Mouse (Mus musculus) C2C12 (cell line): Measurements from ENCODE around the gene Maml1. TPM values are rescaled to one million over a fixed set of nuclear protein-coding genes. Genes with fewer than 3 reads are reported as not detected.

Experiments used
- H3K27me3 ChIP-seq: one replicate; pipeline ENCODE4 v1.6.1; 2011; ENCODE audit not compliant: control insufficient read depth, insufficient read depth, insufficient read length
- H3K36me3 ChIP-seq: one replicate; pipeline ENCODE4 v1.6.1; 2011; ENCODE audit not compliant: control insufficient read depth, insufficient read depth
- H3K4me3 ChIP-seq: one replicate; pipeline ENCODE4 v1.5.1; 2011; ENCODE audit warnings: mild to moderate bottlenecking, control low read depth; ENCODE audit not compliant: poor library complexity, insufficient read depth, severe bottlenecking
- H3K79me2 ChIP-seq: one replicate; pipeline ENCODE4 v1.6.1; 2011; ENCODE audit not compliant: control insufficient read depth, insufficient read depth
- H3K79me3 ChIP-seq: one replicate; pipeline ENCODE4 v1.6.1; 2011; ENCODE audit warnings: low read depth, control low read depth
- H3ac ChIP-seq: one replicate; pipeline ENCODE3; 2011; ENCODE audit warnings: low read depth; ENCODE audit not compliant: control insufficient read depth, insufficient read length
- CEBPB ChIP-seq: IDR thresholded peaks from one replicate; pipeline ENCODE4 v1.6.1; 2011; ENCODE audit warnings: low read depth, mild to moderate bottlenecking, control low read depth, moderate library complexity
- CTCF ChIP-seq: IDR thresholded peaks from one replicate; pipeline ENCODE4 v1.5.1; 2011; ENCODE audit not compliant: control insufficient read depth, insufficient read depth, insufficient read length
- FOSL1 ChIP-seq: IDR thresholded peaks from one replicate; pipeline ENCODE4 v1.8.0; 2011; ENCODE audit warnings: mild to moderate bottlenecking, low read length; ENCODE audit not compliant: poor library complexity, insufficient read depth, severe bottlenecking
- MAX ChIP-seq: IDR thresholded peaks from one replicate; pipeline ENCODE4 v1.6.1; 2011; ENCODE audit warnings: mild to moderate bottlenecking, control low read depth
- MYOD1 ChIP-seq: IDR thresholded peaks from one replicate; pipeline ENCODE4 v1.6.1; 2011; ENCODE audit warnings: low read depth; ENCODE audit not compliant: control insufficient read depth, insufficient read length
- MYOG ChIP-seq: IDR thresholded peaks from one replicate; pipeline ENCODE4 v1.6.1; 2011; ENCODE audit not compliant: control insufficient read depth, insufficient read length; ENCODE audit errors: extremely low read depth
- USF1 ChIP-seq: IDR thresholded peaks from one replicate; pipeline ENCODE4 v1.6.1; 2011; ENCODE audit warnings: low read depth, mild to moderate bottlenecking, control low read depth, moderate library complexity
- polyA plus RNA-seq: library from polyadenylated mRNA; unstranded; fragments of >200 nt; fragmentation: generic; extraction: Trizol; gene quantifications from one replicate; pipeline ENCODE4 v1.2.1, GENCODE M21; 2012; ENCODE audit warnings: missing spikeins

Gene Maml1
- polyA plus RNA-seq, 1 experiment, result 14.8 TPM

GRCm38 (mm10) chr11:50275077-50275476 lies 17.0 kb downstream of the Maml1 start:
- Histone ChIP-seq H3K27me3 (no peaks in the 10 kb centered on the region), H3ac (peak overlapping the region; percentile 18), H3K36me3 (peaks cover 18% of the 10 kb centered on the region), H3K4me3 (no peak overlapping the region), H3K79me2 (peaks cover 100% of the 10 kb centered on the region), H3K79me3 (peaks cover 77% of the 10 kb centered on the region)
- TF ChIP-seq MAX, result no peak
- no peak for TF ChIP-seq CEBPB
- no peak for TF ChIP-seq MYOD1
- TF ChIP-seq USF1, result no peak
- TF ChIP-seq CTCF, result no peak
- no peak for TF ChIP-seq MYOG
- no peak for TF ChIP-seq FOSL1

GRCm38 (mm10) chr11:50272819-50273218 lies 19.3 kb downstream of the Maml1 start:
- H3ac ChIP-seq, result no peak overlapping the region
- H3K79me3 ChIP-seq, result peaks cover 75% of the 10 kb centered on the region
- no peak overlapping the region for H3K4me3 ChIP-seq
- H3K36me3 ChIP-seq, result peaks cover 12% of the 10 kb centered on the region
- TF ChIP-seq FOSL1, result no peak
- no peak for TF ChIP-seq MYOD1
- TF ChIP-seq MAX, result no peak
- no peak for TF ChIP-seq CTCF
- TF ChIP-seq MYOG, result no peak
- TF ChIP-seq CEBPB, result no peak
- TF ChIP-seq USF1, result no peak
- H3K27me3 ChIP-seq, result no peaks in the 10 kb centered on the region
- H3K79me2 ChIP-seq, result peaks cover 100% of the 10 kb centered on the region

- TF ChIP-seq FOSL1 (no peak), MYOG (no peak), CTCF (no peak)
- Histone ChIP-seq H3K36me3 (peaks cover 32% of the 10 kb centered on the region), H3K27me3 (no peaks in the 10 kb centered on the region)
These were observed 22.2 kb downstream of the Maml1 start for GRCm38 (mm10) chr11:50269885-50270284.

GRCm38 (mm10) chr11:50269163-50269562 lies 22.9 kb downstream of the Maml1 start:
- TF ChIP-seq CTCF (no peak), USF1 (no peak), MYOD1 (no peak), CEBPB (no peak), MAX (no peak), FOSL1 (no peak), MYOG (no peak)
- Histone ChIP-seq H3K4me3 (no peak overlapping the region), H3K79me3 (peaks cover 56% of the 10 kb centered on the region), H3K36me3 (peaks cover 38% of the 10 kb centered on the region), H3ac (no peak overlapping the region), H3K27me3 (no peaks in the 10 kb centered on the region), H3K79me2 (peaks cover 82% of the 10 kb centered on the region)

More at GRCm38 (mm10) chr11:50269885-50270284, 22.2 kb downstream of the Maml1 start:
- Histone ChIP-seq H3K4me3 (no peak overlapping the region), H3K79me3 (peaks cover 61% of the 10 kb centered on the region), H3ac (no peak overlapping the region), H3K79me2 (peaks cover 89% of the 10 kb centered on the region)

- TF ChIP-seq MAX (no peak), USF1 (no peak), CTCF (no peak), CEBPB (no peak), MYOG (no peak), MYOD1 (no peak), FOSL1 (no peak)
- Histone ChIP-seq H3K4me3 (no peak overlapping the region), H3K36me3 (peaks cover 48% of the 10 kb centered on the region), H3ac (no peak overlapping the region), H3K79me3 (peaks cover 37% of the 10 kb centered on the region), H3K79me2 (peaks cover 60% of the 10 kb centered on the region), H3K27me3 (no peaks in the 10 kb centered on the region)
These were observed 25.1 kb downstream of the Maml1 start for GRCm38 (mm10) chr11:50266997-50267396.

- TF ChIP-seq CEBPB, result no peak
- TF ChIP-seq MYOD1, result no peak
- TF ChIP-seq FOSL1, result no peak
- no peak for TF ChIP-seq CTCF
- TF ChIP-seq MAX, result no peak
- no peak for TF ChIP-seq MYOG
- TF ChIP-seq USF1, result no peak
- Histone ChIP-seq H3ac (no peak overlapping the region), H3K4me3 (no peak overlapping the region), H3K79me3 (peaks cover 28% of the 10 kb centered on the region), H3K36me3 (peaks cover 59% of the 10 kb centered on the region), H3K27me3 (no peaks in the 10 kb centered on the region), H3K79me2 (peaks cover 50% of the 10 kb centered on the region)
These were observed 26.2 kb downstream of the Maml1 start for GRCm38 (mm10) chr11:50265931-50266330.
